Mouse (Mus musculus) B cell, adult 2 months (primary cell): ENCODE measurements around the gene Ociad2.
"Not testable (repeated sequence)": the region's sequence is repeated elsewhere in the genome, so short reads cannot be mapped to it uniquely, and the experiment has no call there.

Experiments used
- DNase-seq, 2 experiments: peaks; one replicate each; pipeline ENCODE4 v3.0.0; 2022

Gene Ociad2

GRCm38 (mm10) chr5:73351796-73352195 is 11.0 kb upstream of the Ociad2 start:
- DNase-seq = no peak

GRCm38 (mm10) chr5:73349514-73349913 is 8.7 kb upstream of the Ociad2 start:
- DNase-seq = no peak

- no peak for DNase-seq
Observed at GRCm38 (mm10) chr5:73345254-73345653, 4.4 kb upstream of the Ociad2 start.

- DNase-seq = no peak
Observed at GRCm38 (mm10) chr5:73344310-73344709, 3.5 kb upstream of the Ociad2 start.

- DNase-seq = no peak
Observed at GRCm38 (mm10) chr5:73342701-73343355, 2.0 kb upstream of the Ociad2 start.

GRCm38 (mm10) chr5:73339779-73340722 is 777 bp downstream of the Ociad2 start:
- no peak for DNase-seq

GRCm38 (mm10) chr5:73338832-73339163 is 2.0 kb downstream of the Ociad2 start:
- DNase-seq = no peak

GRCm38 (mm10) chr5:73337961-73338831 is 2.6 kb downstream of the Ociad2 start:
- peak; percentile 2 to 6 for DNase-seq

GRCm38 (mm10) chr5:73336448-73336847 is 4.4 kb downstream of the Ociad2 start:
- no peak for DNase-seq

GRCm38 (mm10) chr5:73331002-73331401 is 9.8 kb downstream of the Ociad2 start:
- DNase-seq = no peak

- no peak for DNase-seq
Observed at GRCm38 (mm10) chr5:73324526-73325170, 16.2 kb downstream of the Ociad2 start.

- no peak for DNase-seq
Observed at GRCm38 (mm10) chr5:73323602-73324001, 17.2 kb downstream of the Ociad2 start.

- not testable (repeated sequence) for DNase-seq
Observed at GRCm38 (mm10) chr5:73322684-73323083, 18.1 kb downstream of the Ociad2 start.

- no peak for DNase-seq
Observed at GRCm38 (mm10) chr5:73319306-73319705, 21.5 kb downstream of the Ociad2 start.

GRCm38 (mm10) chr5:73314654-73315053 is 26.2 kb downstream of the Ociad2 start:
- DNase-seq = no peak

GRCm38 (mm10) chr5:73313591-73313990 is 27.2 kb downstream of the Ociad2 start:
- DNase-seq = no peak

GRCm38 (mm10) chr5:73311458-73311857 is 29.4 kb downstream of the Ociad2 start:
- DNase-seq = no peak

- no peak for DNase-seq
Observed at GRCm38 (mm10) chr5:73310401-73310800, 30.4 kb downstream of the Ociad2 start.

- no peak for DNase-seq
Observed at GRCm38 (mm10) chr5:73309496-73309895, 31.3 kb downstream of the Ociad2 start.

GRCm38 (mm10) chr5:73307297-73307696 is 33.5 kb downstream of the Ociad2 start:
- DNase-seq = no peak

- no peak for DNase-seq
Observed at GRCm38 (mm10) chr5:73306486-73306885, 34.3 kb downstream of the Ociad2 start.

- no peak for DNase-seq
Observed at GRCm38 (mm10) chr5:73304507-73304906, 36.3 kb downstream of the Ociad2 start.
